Mouse (Mus musculus) kidney, postnatal 10 days (tissue): ENCODE measurements around the gene Ddx59.

Experiments used
- DNase-seq: peaks from one replicate; pipeline ENCODE4 v3.0.0; 2021; ENCODE audit warnings: mixed read lengths

The Ddx59 gene

DNA sequence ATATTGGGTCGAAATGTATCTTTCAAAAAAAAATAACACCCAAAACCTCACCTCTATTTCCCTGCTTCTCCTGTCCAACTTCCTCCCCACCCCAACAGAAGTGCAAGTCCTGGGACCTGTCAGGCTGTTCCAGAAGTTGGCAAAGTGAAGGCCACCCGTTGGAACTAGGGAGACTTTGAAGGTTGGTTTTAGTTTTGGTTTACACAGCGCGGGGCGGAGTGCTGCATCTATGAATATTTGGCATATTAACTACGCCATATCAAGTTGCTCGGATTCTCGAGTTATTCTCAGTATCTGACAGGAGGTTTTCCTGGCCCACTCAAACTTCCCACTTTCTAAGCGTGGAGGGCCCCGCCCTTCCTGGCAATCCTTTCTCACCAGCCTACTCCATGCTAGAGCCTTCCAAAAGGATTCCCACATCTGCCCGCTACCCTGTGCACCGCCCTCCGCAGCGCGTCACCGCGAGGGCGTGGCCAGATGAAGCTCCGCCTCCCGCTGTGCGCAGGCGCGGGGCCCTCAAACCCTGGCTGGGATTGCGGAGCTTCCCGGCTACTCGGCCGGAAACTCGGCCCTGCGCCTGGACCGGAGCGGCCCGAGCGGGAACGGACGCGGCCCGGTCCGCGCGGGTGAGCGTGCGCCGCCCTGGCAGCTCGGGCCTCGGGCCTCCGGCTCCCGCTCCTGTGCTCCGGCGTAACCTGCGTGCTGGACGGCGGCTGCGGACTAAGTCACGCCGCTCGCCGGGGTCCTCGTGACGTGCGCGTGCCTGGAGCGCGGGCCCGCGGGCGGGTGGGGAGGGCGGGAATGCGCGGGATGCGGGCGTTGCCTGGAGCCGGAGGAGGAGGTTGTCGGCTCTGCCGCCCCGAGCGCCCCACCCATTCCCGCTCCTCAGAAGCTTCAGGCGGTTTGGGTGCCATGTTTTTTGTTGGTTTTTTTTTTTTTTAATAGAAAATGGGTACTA, at the start of gene Ddx59:
Gene Ddx59 (plus strand): TSS at position 474 of the 958 bp plus-strand sequence.
- peak; percentile 98 for DNase-seq

DNA sequence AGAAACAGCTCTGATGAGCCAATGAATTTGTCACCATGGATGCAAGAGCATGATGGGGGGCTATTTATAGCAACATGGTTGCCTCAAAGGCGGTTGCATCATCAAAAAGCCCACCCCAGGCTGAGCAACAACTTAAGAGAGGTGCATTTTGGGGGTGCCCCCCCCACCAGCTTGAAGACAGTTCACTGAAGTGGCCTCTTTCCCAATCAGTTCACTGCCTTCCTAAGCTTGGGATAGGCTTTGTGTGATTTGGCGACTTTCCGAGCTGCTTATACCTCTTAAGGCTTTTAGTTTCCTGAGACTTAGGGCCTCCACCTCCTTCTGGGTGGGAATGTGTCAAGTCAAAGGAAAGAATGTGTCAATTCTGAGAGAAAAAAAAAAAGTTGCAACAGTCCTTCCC, 49.1 kb upstream of the Ddx59 start:
- DNase-seq: no peak

DNA sequence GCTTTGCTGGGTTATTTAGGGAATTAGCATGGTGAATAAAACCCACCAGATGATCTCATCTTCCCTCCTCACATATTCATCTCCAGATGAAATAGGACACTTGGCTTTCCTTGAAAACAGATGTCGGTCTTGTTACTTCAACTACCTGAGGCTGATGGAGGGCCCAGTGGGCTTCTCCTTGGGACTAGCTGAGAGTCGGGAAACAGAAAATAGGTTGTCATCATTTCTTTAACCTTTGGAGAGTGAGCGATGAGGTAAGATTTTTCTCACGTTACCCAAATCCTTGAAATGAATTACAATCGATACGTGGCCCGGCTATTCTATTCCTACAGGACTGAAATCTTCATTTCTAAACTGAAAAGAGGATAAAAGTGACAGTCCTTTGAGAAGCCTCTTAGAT, 35.8 kb upstream of the Ddx59 start:
- DNase-seq: no peak

DNA sequence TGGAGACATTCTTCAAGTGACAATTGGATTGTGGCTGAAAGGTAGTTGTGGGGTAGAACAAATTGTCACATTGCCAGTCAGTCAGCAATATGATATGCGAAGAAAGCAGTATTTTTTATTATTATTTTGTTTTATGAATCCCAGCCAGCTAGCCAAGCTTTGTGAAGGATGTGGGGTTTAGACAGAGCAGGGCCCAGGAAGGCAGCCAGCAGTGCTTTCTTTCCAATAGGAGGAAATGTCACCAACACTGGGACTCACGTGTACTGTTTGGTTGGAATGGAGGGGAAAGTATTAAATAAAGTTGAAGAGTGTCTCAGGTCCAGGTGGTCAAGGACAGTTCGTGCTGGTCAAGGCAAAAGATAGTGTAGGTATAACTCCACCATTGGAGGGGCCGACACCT, 34.9 kb upstream of the Ddx59 start:
- no peak for DNase-seq

DNA sequence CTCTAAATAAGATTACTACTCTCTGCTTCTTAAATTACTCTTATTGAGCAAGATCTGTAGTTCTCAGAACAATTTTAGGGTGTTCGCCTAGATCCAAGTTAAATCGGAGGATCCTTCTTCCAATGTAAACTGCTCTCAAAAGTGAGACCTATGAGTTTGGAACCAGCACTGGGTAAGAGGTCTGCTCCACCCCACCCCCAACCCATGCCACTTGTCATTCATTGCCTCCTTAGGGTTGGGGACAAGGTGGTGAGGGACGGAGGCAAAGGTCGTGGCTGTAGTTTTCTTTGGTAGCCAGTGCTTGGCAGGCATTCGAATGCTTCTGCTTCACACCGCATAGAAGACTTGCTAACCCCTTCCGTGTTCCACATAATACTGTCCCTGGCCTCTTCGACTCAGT, 34.5 kb upstream of the Ddx59 start:
- no peak for DNase-seq

DNA sequence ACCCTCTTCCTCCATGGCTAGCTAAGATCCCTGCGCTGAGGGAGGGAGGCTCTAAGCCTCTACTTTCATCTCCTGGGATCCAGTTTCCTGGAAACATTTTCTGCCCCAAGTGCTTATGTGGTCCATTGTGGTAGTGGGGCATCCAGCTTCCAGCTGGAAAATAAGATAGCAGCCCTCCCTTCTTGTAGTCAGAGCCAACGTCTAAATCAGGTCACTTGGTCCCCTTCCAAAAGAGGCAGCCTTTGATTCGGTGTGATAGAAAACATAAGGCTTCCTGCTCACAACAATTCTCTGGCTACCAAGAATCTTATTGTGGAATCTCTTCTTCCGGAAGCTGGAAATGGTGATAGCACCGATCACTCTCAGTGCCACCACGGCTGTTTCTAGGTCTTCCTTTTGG, 33.9 kb upstream of the Ddx59 start:
- DNase-seq: peak; percentile 33

DNA sequence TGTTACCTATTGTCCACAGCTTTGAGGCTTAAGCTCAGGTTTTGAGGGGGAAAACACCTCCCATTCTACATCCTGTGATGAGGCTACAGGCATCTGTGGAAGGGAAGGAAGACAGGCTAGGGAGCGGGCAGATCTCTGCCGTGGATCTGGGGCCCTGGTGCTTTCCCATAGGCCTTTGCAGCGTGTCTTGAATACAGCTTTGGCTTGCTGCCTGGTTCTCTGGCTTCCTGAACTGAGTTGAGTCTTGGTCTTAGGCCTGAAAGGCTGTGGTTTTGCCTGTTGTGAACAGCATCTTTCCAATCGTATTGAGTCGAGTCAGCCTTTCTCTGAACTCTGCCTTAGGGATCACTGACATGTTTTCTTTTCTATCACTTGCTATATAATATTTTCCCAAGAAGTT, 33.5 kb upstream of the Ddx59 start:
- peak; percentile 70 for DNase-seq

DNA sequence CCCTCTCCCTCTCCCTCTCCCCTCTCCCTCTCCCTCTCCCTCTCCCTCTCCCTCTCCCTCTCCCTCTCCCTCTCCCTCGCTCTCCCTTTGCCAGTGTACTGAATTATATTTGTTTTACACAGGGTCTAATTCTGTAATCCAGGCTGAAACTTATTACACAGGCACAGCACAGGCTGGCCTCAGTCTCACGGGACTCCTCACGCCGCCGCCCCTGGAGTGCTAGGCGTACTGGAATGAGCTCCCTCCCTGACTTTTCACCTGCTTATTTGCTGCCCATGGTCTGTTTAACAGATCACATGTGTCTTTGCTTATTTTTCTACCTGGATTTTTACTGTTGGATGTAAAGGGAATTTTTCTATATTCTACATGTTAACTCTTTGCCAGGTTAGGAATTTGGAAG, 28.2 kb upstream of the Ddx59 start:
- no peak for DNase-seq

DNA sequence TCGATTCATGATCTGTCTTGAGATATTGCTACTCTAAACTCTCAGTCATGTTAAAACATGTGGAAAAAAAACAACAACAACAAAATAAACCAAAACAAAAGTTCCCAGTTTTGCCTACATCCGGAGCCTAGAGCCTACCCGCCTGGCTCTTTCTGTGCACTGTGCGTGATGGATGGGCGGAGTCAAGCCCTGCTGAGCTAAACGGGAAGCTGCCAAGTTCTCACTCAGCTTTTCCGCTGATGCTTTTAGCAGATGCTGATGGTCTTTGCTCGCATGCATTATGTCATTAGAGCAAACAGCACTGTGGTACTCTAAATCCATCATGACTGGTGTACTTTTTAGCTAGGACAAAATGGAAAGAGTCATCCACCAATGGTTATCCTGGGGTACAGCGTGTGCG, 20.6 kb upstream of the Ddx59 start:
- DNase-seq: peak; percentile 68

DNA sequence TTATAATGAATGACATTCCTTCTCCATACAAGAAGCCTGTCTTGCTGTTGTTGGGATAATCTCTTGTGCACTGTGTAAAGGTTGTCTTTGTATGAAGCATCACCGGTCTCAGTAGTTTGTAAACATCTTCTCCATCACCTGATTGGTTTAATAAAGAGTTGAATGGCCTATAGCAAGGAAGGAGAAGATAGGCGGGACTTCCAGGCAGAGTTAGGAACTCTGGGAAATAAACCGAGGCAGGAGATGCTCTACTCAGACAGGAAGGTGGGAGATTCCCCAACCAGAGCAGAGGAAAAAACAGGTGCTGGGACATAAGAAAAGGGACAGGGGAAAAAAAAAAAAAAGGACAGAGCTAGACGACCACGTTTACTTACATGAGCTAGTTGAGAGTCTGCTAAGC, 20.0 kb upstream of the Ddx59 start:
- DNase-seq: no peak

DNA sequence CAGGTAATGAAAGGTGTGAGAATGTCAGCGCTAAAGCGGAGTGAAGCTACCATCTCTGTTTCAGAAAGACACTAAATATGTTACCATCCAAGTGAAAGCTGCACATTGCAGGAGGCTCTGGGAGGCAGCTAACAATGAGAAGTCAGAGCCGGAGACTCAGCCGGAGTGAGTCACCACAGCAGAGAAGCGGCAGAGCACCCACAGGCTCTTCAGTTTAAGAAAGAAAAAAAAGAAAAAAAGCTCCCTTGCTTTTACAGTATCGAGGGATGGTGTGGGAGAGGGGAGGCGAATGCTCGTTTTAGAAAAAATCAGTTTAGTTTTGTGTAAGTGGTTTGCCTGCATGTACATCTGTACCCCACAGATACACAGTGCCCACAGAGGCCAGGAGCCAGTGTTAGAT, 13.8 kb upstream of the Ddx59 start:
- DNase-seq: no peak

DNA sequence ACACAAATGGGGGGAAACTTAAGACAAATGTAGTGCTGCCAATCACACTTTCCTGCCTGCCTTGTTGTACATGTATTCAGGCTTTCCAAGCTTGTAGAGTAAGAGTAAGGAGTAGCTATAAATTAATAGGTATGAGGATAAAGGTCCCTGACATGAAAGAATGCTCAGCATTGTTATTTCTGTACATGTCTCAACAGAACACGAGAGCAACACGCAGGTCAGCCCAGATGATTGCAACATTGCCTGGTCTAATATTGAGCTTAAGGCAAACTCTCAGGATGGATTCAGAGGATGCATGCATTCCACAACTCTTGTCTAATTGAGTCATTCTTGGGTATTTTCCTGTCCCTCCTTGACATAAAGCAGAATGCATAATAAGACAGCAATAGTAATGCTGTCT, 5.4 kb upstream of the Ddx59 start:
- no peak for DNase-seq

DNA sequence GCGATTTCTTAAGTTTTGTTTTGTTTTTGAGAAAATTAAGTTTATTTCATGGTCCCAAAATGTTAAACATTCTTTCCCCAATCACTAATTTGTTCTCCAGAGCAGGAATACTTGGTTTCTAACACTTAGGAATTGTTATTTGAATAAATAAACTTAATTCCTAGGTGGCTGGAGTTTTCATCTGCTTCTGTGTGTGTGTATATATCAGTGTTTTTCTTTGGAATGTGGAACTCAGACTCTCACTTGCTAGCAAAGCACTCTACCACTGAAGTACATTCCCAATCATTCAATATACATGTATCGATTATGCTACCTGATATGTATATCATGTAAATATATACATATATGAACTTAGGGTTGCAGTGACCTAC, 670 bp downstream of the Ddx59 start:
- DNase-seq: no peak

DNA sequence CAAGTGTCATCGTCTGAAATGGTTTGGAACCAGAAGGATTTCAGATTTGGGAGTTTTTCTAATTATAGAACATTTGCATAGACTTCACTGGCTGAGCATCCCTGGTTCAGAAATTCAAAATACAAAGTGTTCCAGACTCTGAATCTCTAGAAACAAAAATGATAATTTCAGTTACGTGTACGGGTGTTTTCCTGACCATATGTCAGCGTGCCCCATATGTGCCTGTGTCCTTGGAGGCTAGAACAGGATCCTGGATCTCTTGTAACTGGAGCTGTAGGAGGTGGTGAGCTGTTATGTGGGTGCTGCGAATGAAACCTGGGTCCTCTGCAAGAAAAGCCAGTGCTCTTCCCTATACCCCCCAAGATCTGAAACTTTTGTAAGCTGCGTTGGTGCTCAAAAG, 3.3 kb downstream of the Ddx59 start:
- no peak for DNase-seq

DNA sequence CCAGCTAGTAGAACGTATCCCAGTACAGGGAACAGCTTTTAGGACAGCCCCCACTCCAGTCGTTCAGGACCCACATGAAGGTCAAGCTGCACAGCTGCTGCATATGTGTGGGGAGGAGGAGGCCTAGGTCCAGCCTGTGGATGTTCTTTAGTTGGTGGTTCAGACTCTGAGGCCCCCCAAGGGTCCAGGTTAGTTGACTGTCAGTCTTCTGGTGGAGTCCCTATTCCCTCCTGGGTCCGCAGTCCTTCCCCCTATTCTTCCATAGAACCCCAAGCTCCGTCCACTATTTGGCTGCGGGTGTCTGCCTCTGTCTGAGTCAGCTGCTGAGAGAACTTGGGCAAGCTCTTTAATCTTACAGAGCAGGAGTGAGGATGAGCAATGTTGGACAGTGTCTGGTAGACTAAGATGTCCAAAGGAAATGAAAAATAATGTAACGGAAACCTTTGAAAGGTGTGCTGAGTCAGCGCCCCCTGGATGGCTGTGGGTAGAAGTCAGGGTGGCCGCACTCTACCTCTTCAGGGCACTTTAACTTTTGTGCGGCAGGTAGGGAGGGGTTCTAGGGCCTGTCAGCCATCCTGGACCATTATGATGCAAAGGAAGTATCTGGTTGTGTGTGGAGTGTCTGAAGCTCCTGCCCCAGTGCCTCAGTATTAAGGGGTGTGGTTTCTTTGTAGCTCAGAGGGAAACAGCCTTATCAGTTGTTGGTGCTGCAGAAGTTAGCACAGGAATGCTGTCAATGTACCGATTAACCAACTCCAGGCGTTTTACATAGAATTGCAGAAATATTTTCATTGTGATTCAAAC, 12.3 kb downstream of the Ddx59 start:
- no peak for DNase-seq

DNA sequence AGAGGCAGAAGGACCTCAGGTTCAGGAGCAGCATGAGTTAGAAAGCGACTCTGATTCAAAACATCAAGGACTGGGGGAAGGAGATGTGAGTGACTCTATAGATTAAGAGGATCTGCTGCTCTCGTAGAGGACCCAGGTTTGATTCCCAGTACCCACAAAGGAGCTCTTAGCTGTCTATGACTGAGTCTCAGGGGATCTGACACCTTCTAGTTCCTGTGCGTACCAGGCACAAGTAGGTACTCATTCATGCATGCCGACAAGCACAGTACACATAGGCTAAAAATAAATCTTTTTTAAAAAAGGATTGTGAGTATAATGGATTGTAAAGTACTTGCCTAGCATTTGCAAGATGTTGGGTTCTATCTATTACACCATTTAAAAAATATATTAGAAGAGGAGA, 13.9 kb downstream of the Ddx59 start:
- DNase-seq: no peak

DNA sequence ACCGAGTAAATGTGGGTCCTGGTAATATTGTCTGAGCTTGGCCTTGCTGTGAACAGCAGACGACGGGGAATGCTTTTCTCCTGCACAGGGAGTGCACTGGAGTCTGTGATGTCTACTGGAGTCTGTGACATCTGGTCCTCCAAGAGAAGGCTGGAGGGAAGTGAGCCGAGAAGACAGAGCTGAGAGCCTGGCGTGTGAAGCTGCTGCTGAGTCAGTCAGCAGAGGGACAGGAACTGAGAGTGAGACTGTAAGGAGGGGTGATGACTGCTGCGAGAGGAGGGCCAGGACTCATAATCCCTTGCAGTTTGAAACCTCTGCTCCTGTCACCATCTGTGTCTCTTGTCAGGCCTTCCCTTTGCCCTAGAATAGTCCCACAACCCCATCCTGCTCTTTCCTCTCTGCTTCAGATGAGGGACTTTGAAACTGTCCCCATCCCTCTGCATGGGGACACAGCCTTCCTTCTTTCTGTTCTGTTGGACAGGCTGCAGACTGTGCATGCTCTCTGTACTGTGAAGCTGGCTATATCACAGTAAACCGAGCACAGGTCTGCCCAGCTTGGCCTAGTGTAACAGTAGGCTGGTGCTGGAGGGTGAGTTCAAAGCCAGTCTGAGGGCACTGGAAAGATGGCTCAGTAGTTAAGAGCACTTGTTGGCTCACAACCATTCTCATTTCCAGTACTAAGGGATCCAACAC, 15.2 kb downstream of the Ddx59 start:
- DNase-seq: no peak

DNA sequence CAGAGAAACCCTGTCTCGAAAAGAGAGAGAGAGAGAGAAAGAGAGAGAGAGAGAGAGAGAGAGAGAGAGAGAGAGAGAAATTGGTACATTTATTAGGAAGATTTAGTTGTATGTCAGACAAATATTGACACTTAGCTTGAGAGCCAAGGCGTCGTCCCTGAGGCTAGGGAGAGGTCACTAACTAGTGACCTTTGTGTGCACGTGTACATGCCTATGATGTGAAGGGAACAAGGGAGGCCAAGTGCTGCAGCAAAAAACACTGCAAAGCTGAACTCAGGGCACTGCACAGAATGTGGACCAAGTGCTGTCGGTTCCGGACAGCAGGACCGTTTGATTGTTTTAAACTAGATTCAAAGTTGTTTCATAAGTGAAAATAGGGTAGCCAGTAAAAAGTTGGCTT, 25.7 kb downstream of the Ddx59 start:
- no peak for DNase-seq

DNA sequence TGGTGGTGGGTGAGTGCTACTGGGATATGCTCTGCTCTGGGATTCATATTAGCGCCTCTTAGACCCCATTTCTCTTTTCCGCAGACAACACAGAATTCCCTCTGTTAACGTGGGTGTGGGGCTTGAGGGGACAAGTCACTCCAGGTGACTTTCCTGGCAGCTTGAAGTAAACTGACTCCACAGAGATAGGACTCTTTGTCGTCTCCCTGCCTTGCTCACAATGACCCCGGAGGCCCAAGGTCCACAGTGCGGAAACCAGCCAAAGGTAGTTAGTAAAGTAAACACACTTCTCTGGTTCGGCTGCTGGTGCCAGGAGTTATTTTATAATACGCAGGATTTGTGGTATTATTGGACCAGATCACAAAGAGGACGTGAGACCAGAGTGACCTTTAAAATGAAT, 27.7 kb downstream of the Ddx59 start:
- no peak for DNase-seq

DNA sequence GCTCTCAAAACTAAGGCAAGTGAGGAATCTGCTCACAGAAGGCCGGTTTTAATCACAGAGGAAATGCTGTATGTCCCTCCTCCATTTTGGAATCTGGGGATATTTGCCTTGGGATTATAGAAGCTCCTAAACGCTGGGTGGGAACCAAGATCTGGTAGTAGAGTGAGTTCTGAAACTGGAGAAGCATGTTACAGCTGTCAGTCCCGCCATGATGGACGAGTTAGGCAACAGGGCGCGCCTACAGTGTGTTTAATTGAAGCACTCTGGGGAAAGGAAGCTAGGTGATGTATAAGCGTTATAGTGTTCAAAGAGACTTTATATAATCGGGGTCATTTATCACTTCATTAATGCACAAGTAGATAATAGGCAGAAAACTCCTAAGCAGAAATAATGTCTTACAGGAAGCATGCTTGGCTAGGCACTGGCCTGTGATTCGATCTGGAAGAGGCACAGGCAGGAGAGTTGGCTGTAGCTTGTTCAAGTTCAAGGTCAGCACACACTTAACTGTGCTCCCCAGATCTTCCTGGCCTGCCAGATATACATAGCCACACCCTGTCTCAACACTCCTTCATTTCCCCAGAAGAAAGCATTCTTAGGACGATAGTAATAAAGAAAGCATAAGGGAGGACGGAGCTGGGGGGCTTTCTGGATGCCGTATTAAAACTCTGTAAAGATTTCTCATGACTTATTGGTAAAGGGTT, 29.6 kb downstream of the Ddx59 start:
- no peak for DNase-seq

DNA sequence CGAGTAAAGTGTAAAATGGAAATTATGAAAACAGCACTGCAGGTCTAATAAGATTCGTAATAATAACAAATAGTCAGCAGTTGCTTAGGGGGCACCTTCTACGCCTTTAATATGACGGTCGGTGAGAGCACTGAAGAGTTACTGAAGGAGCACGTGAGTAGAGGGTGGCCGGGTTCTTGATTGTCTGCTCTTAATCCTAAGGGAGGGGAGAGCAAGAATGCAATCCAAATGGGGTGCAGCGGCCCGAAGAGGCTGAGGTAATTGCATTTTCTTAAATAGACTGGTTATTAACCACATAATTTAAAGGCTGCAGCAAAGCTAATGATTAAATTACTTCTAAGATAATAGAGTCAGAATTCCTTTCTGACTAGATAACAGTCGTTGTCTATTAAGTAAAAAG, 31.9 kb downstream of the Ddx59 start:
- DNase-seq: no peak

DNA sequence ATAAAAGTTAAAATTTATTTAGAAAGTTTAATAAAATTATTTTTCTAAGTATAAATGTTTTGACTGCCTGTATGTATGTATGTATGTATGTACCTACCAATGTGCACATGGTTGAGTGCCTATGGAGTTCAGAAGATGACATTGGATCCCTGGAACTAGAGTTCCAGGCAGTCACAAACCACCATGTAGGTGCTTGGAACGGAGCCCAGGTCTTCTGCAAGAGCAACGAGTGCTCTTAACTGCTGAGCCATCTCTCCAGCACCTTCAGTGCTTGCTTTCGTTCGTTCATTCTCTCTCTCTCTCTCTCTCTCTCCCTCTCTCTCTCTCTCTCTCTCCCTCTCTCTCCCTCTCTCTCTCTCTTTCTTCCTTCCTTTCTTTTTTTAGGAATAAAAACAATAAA, 32.3 kb downstream of the Ddx59 start:
- DNase-seq: peak; percentile 38

DNA sequence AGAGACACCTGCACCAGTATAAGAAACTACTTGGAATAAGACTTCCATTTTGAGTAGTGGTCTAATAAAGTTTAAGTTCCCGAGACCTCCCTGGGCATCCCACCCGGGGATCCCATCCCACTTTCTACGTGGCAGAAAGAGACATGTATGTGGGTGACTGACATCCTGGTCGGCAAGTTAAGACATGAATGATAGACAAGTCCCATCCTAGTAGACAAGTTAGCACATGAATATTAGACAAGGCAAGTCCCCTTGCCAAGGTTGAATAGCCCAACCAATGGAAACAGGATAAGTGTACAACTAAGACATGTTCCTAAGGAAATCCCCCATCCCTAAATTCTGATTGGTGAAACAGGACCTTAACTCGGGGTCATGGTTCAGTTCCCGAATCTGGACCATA, 34.5 kb downstream of the Ddx59 start:
- DNase-seq: no peak
